Mouse (Mus musculus): ENCODE data around the gene Ginm1.

Ginm1 gene

GRCm38 (mm10) chr10:7792751-7793385, at the start of gene Ginm1, which contains the start of gene Ppil4:
TSS of gene Ginm1 (minus strand) at chr10:7792824.
TSS of gene Ppil4 (plus strand) at chr10:7792891.
- peak; percentile 88 for DNase-seq

- no peak for DNase-seq
Observed at GRCm38 (mm10) chr10:7841571-7842080, 49.0 kb upstream of the Ginm1 start.

GRCm38 (mm10) chr10:7840785-7841184, 48.2 kb upstream of the Ginm1 start:
- no peak for DNase-seq

DNA sequence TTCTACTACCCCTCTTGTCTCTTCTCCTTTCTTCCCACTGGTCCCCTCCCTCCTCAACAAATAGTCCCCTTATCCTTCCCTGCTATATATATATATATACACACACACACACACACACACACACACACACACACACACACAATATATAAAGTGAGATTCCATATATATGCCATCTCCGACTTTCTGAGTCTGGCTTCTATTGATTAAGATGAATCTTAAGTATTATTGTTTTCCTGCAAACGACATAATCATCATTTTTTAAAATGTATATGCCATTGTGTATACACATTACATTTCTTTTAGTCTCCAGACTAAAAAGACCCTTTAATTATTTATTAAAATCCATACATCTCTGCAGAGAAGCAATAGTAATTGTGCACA, 47.7 kb upstream of the Ginm1 start:
- DNase-seq = no peak

- DNase-seq = peak; percentile 33
Observed at GRCm38 (mm10) chr10:7839551-7840352, 47.1 kb upstream of the Ginm1 start.

DNA sequence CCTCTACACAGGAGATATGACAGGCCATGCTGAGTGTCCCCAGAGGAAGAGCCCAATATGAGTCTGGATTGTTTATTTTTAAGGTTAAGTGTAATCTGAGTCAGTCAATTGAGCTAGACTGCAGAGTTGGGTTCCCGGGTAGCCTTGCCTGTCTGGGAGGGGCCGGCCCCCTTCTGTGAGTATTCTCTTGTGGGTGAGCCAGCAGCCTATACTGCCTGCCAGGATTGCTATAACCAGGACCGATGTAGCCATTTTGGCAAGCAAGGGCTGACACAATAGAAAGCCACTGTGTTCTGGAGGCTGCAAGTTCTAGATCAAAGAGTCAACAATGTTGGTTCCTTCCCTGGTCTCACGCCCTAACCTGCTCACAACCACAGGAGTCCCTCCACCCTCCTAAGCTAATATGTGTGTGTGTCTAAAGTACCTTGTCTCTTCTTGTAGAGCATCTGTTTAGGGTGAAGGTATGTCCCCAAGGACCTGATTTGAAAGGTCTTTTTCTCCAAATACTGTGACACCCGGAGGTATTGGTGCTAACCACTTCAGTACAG, 46.3 kb upstream of the Ginm1 start:
- DNase-seq = no peak

DNA sequence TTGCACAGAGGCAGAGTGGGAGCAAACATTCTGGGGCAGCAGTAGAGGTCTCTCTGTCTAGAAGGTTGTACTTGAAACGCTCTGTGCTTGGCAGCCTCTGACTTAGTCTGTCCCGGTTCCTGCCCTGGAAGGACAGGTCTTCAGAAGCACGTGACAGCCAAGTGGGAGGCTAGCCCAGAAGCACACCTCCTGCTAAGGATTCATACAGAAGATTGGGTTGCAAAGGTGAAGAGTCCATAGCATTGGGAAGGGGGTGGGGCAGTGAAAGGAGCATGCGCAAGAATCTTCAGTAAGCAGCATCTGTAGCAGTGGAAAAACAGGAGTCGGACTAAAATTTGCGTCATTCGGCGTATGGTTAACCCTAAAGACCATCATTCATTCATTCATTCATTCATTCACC, 45.4 kb upstream of the Ginm1 start:
- no peak for DNase-seq

- DNase-seq = no peak
Observed at GRCm38 (mm10) chr10:7837446-7837845, 44.8 kb upstream of the Ginm1 start.

GRCm38 (mm10) chr10:7836902-7837301, 44.3 kb upstream of the Ginm1 start:
- DNase-seq = no peak

- DNase-seq = no peak
Observed at GRCm38 (mm10) chr10:7834671-7835225, 42.1 kb upstream of the Ginm1 start.

DNA sequence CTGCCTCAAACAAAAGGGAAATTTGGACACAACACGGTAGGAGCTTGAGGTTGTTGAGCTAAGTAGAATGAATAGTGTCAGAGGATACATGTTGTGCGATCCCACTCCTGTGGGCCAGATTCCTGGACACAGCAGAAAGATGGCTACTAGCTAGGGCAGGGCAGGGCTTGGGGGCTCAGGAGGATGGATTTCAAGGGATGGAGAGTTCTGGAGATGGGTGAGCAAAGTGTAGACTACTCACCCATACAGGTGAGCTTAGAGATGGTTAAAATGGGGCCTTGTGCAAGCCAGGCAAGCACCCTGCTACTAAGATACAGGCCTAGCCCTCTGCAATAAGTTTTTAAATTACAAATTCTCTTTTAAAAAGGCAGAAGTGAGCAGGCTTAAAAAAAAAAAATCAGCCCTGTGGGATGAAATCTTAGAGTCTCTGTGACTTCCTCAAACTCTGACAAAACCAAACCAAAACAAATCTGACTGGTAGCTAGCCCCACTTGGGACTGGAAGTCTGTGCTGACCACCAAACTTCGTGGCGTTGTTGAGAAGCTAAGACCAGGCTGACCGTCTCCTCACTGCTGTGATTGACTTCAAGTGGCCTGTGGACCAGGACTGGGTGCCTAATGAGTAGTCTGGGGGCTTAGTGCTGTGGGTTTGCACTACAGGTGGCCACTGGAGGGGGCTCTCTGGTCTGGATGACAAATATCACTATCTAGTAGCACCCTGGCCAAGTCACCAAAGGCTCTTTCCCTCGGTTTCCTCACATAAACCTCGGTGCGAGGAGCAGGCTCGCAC, 40.9 kb upstream of the Ginm1 start:
- no peak for DNase-seq

DNA sequence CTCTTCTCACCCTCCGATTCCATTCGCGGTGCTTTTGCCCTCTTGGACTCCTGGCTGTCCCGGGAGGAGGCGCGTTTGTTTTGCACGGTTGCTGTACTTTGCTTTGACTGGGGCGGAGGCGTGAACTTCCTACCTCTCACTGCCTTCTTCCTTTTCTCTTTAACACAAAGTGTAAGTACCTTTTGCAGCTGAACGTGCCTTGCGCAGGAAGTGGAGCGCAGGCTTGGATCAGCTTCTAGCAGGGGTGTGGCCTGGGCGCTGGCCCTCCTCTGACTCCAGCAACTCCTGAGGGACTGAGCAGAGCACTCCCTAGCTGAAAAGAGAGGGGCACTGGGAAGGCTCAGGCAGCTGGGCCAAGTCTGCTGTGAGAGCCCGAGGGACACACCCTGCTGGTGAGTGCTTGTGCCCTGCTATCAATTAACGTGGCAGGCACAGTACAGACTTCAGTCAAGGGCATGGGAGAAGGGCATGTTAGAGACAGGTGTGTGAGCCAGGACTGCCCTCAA, 39.6 kb upstream of the Ginm1 start, which contains the start of gene Zc3h12d:
Zc3h12d (plus strand) TSS at position 300 of the 506 bp plus-strand sequence.
- no peak for DNase-seq

DNA sequence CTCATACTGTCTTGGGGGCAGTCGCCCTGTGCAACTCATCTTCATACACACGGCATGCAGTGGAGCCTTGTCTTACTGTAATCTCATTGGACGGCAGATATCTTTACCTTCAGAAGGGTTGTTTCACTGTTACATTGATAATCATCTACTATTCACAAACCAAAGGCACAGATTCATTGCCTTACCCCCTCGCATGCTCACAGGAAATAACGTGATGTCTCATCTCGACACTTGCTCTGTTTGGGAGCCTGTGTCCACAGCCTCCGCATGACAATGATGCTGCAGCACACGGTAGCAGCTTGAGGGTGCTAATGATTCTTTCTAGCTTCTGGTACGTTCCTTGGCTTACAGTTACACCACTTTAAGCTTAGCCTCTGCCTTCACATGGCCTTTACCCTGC, 33.5 kb upstream of the Ginm1 start:
- no peak for DNase-seq

DNA sequence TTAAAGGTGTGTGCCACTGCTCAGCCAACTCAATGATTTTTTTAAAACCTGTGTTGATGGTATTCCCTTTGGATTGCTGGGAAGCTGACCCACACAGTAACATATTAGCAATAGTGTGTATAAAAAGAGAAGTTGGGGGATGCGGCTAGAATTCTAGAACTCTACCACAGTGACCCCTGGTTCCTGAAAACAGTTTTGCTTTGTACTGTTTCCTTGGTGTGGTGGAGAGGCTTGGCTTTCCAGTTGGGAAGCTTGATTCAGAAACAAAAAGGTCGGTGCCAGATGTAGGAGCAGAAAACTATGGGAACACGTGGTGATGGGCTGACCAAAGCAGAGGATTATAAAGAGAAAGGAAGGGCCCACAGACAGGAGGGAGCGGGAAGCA, 32.6 kb upstream of the Ginm1 start:
- DNase-seq = no peak

DNA sequence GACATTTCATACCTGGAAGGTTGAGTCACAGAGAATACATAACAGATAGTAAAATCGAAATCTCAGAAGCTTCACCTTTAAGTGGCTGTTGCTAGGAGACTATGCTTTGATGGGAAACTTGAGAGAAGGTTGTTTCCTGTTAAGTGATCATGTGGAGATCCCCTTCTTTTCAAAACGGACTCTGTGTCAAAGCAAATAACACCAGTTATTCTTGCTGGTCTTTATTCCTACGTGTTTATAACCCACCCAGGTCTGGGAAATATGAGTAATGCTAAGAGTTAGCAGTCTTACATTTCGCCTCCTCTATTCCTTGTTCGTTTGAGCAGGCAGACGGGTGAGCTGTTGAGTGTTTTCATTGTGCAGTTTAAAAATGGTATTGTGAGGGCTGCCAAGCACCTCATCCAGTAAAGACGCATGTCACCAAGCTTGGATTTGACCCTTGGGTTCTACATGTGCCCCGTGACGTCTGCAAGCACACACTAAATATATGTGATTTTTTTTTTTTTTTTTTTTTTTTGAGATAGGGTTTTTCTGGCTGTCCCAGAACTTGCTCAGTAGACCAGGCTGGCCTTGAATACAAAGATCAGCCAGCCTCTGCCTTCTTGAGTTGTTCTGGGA, 32.1 kb upstream of the Ginm1 start:
- no peak for DNase-seq

GRCm38 (mm10) chr10:7821981-7822380, 29.4 kb upstream of the Ginm1 start:
- DNase-seq = no peak

DNA sequence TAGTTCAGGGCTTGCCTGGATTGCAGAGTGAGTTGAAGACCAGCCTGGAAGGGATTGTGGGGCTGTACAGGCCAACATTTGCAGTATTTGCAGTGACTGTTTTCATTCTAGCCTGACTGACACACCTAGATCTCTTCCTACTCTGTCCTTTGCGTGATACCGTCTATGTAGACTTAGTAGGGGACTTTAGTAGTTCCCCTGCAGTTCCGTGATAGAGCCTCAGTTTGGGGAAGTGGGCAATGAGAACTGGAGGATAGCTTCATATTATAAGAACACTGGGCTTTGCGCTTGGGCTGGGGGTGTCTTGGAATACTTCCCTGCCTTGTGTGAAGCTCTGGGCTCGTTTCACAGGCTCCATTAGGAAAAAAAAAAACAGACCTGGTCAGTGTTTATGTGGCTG, 27.5 kb upstream of the Ginm1 start:
- no peak for DNase-seq

GRCm38 (mm10) chr10:7819603-7820002, 27.0 kb upstream of the Ginm1 start:
- no peak for DNase-seq

DNA sequence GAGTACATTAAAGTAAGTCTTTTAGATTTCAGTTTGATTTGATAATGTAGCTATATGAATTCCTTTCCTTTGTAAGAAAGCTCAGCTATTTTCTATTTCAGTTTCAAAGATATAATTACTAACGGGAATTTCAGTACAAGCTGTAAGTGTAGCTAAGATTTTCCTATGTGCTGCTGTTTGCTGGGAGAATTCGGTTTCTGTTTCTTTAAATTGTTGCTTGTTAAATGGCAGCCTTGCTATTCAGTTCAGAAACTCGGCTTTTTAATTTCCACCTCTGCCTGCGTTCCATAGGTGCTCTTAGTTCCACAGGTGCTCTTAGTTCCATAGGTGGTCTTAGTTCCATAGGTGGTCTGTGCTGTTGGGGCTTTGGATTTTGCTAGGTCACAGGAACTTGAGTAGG, 26.5 kb upstream of the Ginm1 start:
- no peak for DNase-seq

DNA sequence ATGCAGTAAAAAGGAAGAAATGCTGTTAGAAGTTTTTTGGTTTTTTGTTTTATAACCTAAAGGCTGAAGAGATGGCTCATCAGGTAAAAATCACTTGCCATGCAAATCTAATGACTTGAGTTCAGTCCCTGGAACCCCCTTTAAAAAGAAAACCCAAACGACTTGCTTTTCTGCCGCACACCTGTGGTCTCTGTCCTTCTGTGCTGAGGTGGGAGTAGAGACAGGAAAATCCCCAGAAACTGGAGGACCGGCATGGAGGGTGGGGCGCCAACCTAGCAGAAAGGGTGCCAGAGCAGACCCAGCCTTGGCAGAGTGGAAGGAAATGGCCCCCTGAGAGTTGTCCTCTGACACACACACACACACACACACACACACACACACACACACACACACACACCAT, 26.1 kb upstream of the Ginm1 start:
- no peak for DNase-seq

- no peak for DNase-seq
Observed at GRCm38 (mm10) chr10:7816476-7816875, 23.9 kb upstream of the Ginm1 start.

GRCm38 (mm10) chr10:7809937-7810336, 17.3 kb upstream of the Ginm1 start:
- peak; percentile 39 for DNase-seq
